Mouse (Mus musculus): ENCODE measurements around the gene Phf3. TPM values are rescaled to one million over a fixed set of nuclear protein-coding genes. Genes with fewer than 3 reads are reported as not detected.

Phf3 gene
- polyA plus RNA-seq, 1 experiment from 2014 or later, result 38.5 TPM

DNA sequence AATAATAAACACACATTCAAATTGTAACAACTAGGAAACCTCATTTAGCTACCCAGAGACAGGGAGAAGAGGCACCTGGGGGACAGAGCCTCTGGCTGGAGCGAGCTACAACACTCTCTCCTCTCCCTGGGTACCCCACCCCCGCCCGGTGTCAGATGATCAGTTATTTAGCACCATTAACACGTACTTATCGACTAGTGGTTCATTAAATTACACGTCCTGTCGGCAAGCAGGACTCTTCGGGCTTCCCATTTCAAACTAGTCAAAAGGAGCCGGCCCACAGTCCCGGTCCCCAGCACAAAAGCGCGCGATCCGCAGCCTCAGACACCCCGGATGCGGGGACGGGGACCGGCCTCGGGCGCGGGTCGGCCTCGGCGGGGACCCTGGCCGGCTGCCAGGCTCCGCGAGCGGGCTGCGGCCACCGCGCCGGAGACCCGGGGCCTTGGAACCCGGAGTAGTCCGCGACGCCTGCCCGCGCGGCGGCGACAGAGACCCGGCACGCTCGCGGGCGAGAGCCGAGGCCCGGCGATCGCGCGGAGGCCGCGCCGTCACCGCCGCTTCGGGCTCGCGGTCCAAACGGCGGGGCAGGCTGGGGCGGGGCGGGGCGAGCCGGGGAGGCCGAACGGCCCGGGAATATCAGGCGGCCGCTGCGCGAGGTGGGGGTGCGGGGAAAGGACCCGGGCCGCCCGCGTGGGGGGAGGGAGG is 733 bp downstream of the Phf3 start:
- H3K36me3 ChIP-seq, result no peaks in the 10 kb centered on the region
- no peaks in the 10 kb centered on the region for H3K9me3 ChIP-seq
- H3K27me3 ChIP-seq, result no peaks in the 10 kb centered on the region
- peak; percentile 82 for ATAC-seq (ENCODE audit: low read depth)
- H3K4me3 ChIP-seq, result peak overlapping the region; percentile 92
- H3K27ac ChIP-seq (replicated peaks), result peak overlapping the region; percentile 99
- peak overlapping the region; percentile 62 for H3K4me2 ChIP-seq
- peaks cover 42% of the 10 kb centered on the region for H3K4me1 ChIP-seq (replicated peaks)
- H3K9ac ChIP-seq, result peak overlapping the region; percentile 95
- WGBS, result 2% methylated on average over 58 of the region's 79 CpGs

DNA sequence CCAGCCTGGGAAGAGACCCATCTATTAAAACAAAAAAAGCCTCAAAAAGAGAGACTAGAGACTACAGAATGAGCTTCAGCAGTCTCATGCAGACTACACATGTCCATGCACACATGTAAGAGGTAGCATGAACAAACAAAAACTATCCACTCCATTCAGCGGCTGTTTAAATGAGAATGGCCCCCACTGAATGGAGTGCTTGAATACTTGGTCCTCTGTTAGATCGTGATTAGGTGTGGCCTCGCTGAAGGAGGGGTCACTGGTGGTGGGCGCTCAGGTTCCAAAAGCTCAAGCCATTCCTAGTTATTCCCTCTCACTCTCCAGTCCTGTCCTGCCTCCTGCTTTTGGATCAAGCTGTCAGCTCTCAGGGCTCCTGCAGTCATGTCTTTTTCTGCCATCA is 5.9 kb downstream of the Phf3 start:
- peaks cover 31% of the 10 kb centered on the region for H3K4me1 ChIP-seq (replicated peaks)
- H3K4me3 ChIP-seq, result no peak overlapping the region
- H3K27me3 ChIP-seq, result no peaks in the 10 kb centered on the region
- no peaks in the 10 kb centered on the region for H3K36me3 ChIP-seq
- 88% methylated on average over 4 of the region's 4 CpGs for WGBS
- H3K9me3 ChIP-seq, result no peaks in the 10 kb centered on the region
- no peak overlapping the region for H3K27ac ChIP-seq (replicated peaks)
- no peak overlapping the region for H3K4me2 ChIP-seq
- H3K9ac ChIP-seq, result no peak overlapping the region
- ATAC-seq (ENCODE audit: low read depth), result no peak

DNA sequence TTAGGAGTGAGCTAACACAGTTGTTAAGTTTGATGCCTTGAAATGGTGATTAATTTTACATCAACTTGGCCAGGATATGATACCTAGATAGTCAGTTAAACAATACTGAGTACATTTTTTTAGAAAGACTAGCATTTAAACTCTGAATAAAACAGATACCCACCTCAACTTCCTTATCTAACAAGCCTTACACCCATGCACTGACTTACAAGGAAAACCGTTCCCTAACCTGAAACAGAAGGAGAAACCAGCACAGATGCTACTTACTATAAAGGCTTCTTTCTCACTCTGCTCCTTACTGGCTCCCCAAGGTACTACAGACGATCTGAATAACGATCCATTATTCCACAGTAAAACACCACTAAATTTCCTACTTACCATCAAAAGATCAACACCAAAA is 21.2 kb downstream of the Phf3 start:
- Histone ChIP-seq H3K36me3 (peaks cover 7% of the 10 kb centered on the region; the same call in 1 of the 2 replicates), H3K9me3 (no peaks in the 10 kb centered on the region), H3K27ac (replicated peaks) (no peak overlapping the region), H3K9ac (no peak overlapping the region), H3K27me3 (no peaks in the 10 kb centered on the region), H3K4me1 (replicated peaks) (no peaks in the 10 kb centered on the region), H3K4me2 (no peak overlapping the region), H3K4me3 (no peak overlapping the region)
- ATAC-seq (ENCODE audit: low read depth), result no peak
- 84% methylated on average over 3 of the region's 3 CpGs for WGBS

DNA sequence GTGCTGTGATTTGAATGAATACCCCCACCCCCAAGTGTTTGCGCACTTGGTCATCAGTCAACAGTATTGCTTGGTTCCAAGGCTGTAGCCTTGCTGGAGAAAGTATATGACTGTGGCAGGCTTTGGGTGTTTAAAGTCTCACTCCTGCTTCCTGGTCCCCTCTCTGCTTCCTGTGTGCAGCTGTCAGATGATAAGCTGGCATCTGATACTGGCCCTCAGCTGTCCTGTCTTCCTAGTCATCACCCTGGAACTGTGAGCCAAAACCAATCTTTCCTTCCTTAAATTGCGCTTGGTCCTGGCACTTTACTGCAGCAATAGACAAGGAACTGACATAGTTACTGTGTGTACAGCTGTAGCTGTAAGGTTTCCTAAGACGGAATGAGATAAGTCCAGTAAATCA is 21.8 kb downstream of the Phf3 start:
- no peaks in the 10 kb centered on the region for H3K27me3 ChIP-seq
- no peak overlapping the region for H3K4me3 ChIP-seq
- H3K9me3 ChIP-seq, result no peaks in the 10 kb centered on the region
- WGBS, result 90% methylated on average over 3 of the region's 3 CpGs
- no peaks in the 10 kb centered on the region for H3K4me1 ChIP-seq (replicated peaks)
- ATAC-seq (ENCODE audit: low read depth), result no peak
- no peak overlapping the region for H3K4me2 ChIP-seq
- H3K27ac ChIP-seq (replicated peaks), result no peak overlapping the region
- H3K36me3 ChIP-seq, result peaks cover 7% of the 10 kb centered on the region; the same call in 1 of the 2 replicates
- no peak overlapping the region for H3K9ac ChIP-seq

DNA sequence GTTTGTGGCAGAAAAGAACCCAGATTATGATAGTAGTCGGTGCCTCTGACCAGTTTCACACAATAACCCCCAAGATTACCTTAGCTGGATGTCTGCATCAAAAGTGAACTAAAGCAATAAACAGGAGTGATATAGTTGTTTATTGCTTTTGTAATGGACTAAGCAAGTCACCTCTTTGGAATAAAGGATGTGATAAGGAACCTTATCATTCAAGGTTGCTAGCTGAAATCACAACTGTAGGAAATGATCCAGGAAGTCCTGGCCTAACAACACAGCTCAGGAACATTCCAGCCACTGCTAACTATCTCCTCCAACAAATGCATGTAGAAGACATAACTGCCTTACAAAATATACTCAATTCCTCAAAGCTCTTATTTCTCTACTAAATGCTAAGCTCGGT is 22.8 kb downstream of the Phf3 start:
- 93% methylated on average over 2 of the region's 2 CpGs for WGBS
- no peak overlapping the region for H3K27ac ChIP-seq (replicated peaks)
- H3K4me1 ChIP-seq (replicated peaks), result no peaks in the 10 kb centered on the region
- H3K36me3 ChIP-seq, result peaks cover 7% of the 10 kb centered on the region; the same call in 1 of the 2 replicates
- no peaks in the 10 kb centered on the region for H3K27me3 ChIP-seq
- no peak overlapping the region for H3K4me2 ChIP-seq
- H3K9me3 ChIP-seq, result no peaks in the 10 kb centered on the region
- H3K9ac ChIP-seq, result no peak overlapping the region
- H3K4me3 ChIP-seq, result no peak overlapping the region
- no peak for ATAC-seq (ENCODE audit: low read depth)

DNA sequence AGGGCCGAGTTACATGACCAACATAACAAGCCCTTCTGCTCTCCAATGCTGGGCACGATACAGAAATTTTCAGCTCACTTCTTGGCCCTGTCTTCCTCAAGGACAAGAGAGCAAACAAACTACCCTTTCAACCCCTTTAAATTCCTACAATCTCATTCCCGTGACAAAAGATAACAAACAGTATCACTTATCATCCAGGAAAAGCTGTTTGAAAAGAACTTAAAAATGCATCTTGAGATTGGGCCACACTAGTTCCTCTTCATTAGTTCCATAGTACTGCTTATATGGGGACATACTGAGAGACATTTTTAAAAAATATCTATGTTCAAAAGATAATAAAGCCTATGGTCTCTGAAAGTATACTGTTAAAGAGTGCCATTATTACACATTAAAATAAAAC is 23.8 kb downstream of the Phf3 start:
- Histone ChIP-seq H3K9me3 (no peaks in the 10 kb centered on the region), H3K27ac (replicated peaks) (no peak overlapping the region), H3K36me3 (peaks cover 7% of the 10 kb centered on the region; the same call in 1 of the 2 replicates), H3K9ac (no peak overlapping the region), H3K4me2 (no peak overlapping the region), H3K4me3 (no peak overlapping the region), H3K4me1 (replicated peaks) (no peaks in the 10 kb centered on the region), H3K27me3 (no peaks in the 10 kb centered on the region)
- WGBS, result 90% methylated on average over 3 of the region's 3 CpGs
- ATAC-seq (ENCODE audit: low read depth), result no peak

DNA sequence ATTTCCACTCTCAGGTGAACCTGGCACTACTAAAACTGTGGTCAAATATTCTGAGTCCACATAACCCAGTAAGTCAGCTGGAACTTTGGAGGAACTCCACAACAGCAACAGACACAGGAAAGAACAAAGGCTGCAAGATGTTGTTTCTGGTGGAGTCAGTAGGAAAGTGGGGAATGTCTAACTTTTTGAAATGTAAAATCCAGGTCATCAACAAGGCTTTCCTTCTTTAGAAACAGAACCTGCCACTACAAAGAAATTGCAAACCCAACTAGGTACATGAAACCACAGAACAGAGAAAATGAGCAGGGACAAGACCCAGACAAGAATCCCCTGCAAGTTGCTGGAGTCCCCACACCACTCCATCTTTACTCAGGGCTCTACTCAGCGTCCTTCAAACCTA is 26.0 kb downstream of the Phf3 start:
- ATAC-seq (ENCODE audit: low read depth), result no peak
- no peak overlapping the region for H3K4me2 ChIP-seq
- H3K4me1 ChIP-seq (replicated peaks), result no peaks in the 10 kb centered on the region
- no peak overlapping the region for H3K4me3 ChIP-seq
- no peak overlapping the region for H3K27ac ChIP-seq (replicated peaks)
- no peaks in the 10 kb centered on the region for H3K9me3 ChIP-seq
- H3K9ac ChIP-seq, result no peak overlapping the region
- 69% methylated on average over 1 of the region's 1 CpGs for WGBS
- H3K36me3 ChIP-seq, result peaks cover 7% of the 10 kb centered on the region; the same call in 1 of the 2 replicates
- no peaks in the 10 kb centered on the region for H3K27me3 ChIP-seq

DNA sequence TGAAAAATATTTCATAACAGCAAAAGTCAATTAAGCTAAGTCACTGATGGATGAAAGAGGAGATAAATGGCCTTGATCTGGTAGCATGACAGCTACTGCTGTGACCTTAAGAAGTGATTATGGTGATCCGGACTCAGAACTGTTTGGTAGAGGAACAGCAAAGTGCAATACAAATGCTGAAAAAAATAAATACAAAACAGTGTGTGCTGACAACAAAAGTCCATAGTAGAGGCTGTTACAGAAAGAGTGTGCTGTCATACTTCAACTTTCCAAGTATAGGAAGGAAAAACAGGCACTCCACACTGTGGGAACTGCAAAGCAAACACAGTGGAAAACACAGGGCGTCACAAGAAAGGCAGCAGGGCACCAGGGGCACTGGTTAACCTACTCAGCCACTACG is 34.1 kb downstream of the Phf3 start:
- no peak overlapping the region for H3K9ac ChIP-seq
- H3K4me3 ChIP-seq, result no peak overlapping the region
- no peaks in the 10 kb centered on the region for H3K9me3 ChIP-seq
- H3K27ac ChIP-seq (replicated peaks), result 0 out of 2 replicates have a peak overlapping the region, but pooled peaks have one; percentile 18
- peaks cover 12% of the 10 kb centered on the region for H3K36me3 ChIP-seq
- H3K27me3 ChIP-seq, result no peaks in the 10 kb centered on the region
- H3K4me2 ChIP-seq, result no peak overlapping the region
- H3K4me1 ChIP-seq (replicated peaks), result no peaks in the 10 kb centered on the region; the same call in 1 of the 2 replicates
- no peak for ATAC-seq (ENCODE audit: low read depth)
- WGBS, result 77% methylated on average over 3 of the region's 3 CpGs

DNA sequence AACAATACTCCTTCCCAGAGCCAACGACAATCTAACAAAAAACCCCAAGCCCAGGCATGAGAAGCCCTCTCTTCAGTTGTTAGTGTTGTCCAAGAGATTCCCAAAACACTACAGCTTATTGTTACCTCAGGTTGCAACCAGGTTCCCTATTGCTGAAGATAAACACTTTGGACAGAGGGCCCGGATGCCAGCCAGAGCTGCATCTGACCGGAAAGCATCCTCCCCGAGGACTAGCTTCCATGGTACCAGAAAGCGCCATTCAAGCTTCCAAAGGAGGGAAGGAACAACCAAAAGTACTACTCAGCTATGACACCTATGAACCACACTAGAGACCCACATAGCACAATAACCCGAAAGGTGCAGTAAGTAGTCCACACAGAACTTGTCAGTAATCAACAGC is 38.2 kb downstream of the Phf3 start:
- Histone ChIP-seq H3K4me3 (no peak overlapping the region), H3K9me3 (no peaks in the 10 kb centered on the region), H3K27me3 (no peaks in the 10 kb centered on the region), H3K9ac (no peak overlapping the region), H3K4me1 (replicated peaks) (no peaks in the 10 kb centered on the region; the same call in 1 of the 2 replicates), H3K27ac (replicated peaks) (no peak overlapping the region), H3K4me2 (no peak overlapping the region), H3K36me3 (peaks cover 24% of the 10 kb centered on the region)
- ATAC-seq (ENCODE audit: low read depth), result no peak
- WGBS, result 89% methylated on average over 6 of the region's 6 CpGs

DNA sequence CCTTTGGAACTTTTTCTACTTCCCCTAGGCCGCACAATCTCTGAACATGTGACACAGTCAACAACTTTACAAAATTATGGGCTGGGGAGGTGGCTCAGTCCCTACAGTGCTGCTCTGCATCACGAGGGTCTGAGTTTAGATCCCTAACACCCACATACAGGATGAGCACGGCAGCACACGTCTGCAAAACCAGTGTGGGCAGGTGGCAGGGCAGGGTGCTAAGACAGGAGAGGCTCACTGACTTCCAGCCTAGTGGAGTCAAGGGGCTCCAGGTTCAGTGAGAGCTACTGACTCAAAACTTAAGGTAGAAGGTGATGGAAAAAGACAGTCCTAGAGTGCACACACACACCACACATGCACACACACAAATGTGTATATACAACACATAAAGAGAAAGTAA is 40.9 kb downstream of the Phf3 start:
- ATAC-seq (ENCODE audit: low read depth), result no peak
- no peaks in the 10 kb centered on the region for H3K9me3 ChIP-seq
- H3K4me2 ChIP-seq, result no peak overlapping the region
- no peak overlapping the region for H3K9ac ChIP-seq
- H3K36me3 ChIP-seq, result peaks cover 37% of the 10 kb centered on the region
- no peak overlapping the region for H3K27ac ChIP-seq (replicated peaks)
- H3K4me1 ChIP-seq (replicated peaks), result no peaks in the 10 kb centered on the region
- H3K4me3 ChIP-seq, result no peak overlapping the region
- H3K27me3 ChIP-seq, result no peaks in the 10 kb centered on the region
- WGBS, result 89% methylated on average over 4 of the region's 4 CpGs

DNA sequence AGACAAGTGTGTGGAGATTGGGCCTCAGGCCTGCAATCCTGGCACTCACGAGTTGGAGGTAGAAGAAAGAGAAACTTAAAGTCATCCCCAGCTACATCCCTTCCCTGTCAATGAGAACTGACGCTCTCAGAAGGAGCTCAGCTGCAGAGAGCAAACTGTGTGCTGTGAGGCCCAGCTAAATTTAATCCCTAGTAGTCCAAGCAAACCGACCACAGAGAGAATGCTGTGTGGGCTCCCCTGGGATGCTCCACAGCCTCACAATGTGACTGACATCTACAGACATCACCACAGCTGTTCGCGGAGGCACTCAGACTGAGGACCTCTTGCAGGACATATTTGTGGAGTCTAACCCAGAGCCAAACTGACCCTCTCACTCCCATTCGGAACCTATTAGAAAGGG is 54.3 kb downstream of the Phf3 start:
- H3K4me3 ChIP-seq, result no peak overlapping the region
- H3K27ac ChIP-seq (replicated peaks), result no peak overlapping the region
- peaks cover 50% of the 10 kb centered on the region for H3K36me3 ChIP-seq
- ATAC-seq (ENCODE audit: low read depth), result no peak
- H3K9me3 ChIP-seq, result no peaks in the 10 kb centered on the region
- 83% methylated on average over 6 of the region's 6 CpGs for WGBS
- H3K9ac ChIP-seq, result no peak overlapping the region
- H3K4me1 ChIP-seq (replicated peaks), result no peaks in the 10 kb centered on the region
- H3K27me3 ChIP-seq, result no peaks in the 10 kb centered on the region
- H3K4me2 ChIP-seq, result no peak overlapping the region

DNA sequence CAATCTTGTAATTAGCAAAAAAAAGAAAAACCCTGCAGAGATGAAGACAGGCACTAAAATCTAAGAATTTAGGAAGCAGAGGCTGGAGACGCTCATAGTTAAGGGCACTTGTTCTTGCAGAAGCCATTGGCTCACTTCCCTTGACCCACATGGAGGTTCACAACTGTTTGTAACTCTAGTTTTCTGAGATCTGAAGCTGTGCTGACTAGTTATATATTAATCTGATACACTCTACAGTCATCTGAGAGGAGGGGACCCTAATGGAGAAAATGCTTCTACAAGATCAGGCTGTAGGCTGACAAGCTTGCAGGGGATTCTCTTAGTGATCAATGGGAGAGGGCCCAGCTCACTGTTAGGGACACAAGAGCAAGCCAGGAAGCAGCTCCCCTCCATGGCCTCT is 58.1 kb downstream of the Phf3 start:
- WGBS, result 90% methylated on average over 1 of the region's 1 CpGs
- no peak overlapping the region for H3K4me3 ChIP-seq
- H3K9ac ChIP-seq, result no peak overlapping the region
- no peak overlapping the region for H3K27ac ChIP-seq (replicated peaks)
- no peak overlapping the region for H3K4me2 ChIP-seq
- H3K9me3 ChIP-seq, result no peaks in the 10 kb centered on the region
- H3K27me3 ChIP-seq, result no peaks in the 10 kb centered on the region
- H3K4me1 ChIP-seq (replicated peaks), result no peaks in the 10 kb centered on the region
- H3K36me3 ChIP-seq, result peaks cover 72% of the 10 kb centered on the region
- no peak for ATAC-seq (ENCODE audit: low read depth)

DNA sequence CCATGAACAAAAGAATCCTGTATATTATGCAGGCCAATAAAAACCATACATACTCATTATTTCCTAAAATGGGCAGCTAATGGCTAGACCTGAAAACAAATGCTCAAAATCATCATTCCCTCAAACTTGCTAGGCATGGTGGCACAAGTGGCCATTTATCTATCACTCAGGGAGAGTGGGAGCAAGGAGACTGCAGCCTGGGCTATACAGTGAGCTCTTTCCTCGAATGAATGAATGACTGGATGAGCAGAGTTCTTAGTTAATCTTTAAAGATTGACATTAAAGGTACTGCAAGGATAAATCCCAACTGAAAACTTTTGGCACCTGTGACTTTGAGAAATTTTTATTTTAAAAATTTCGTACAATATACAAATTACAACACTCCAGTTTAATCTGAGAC is 58.7 kb downstream of the Phf3 start:
- Histone ChIP-seq H3K27ac (replicated peaks) (no peak overlapping the region), H3K27me3 (no peaks in the 10 kb centered on the region), H3K9me3 (no peaks in the 10 kb centered on the region), H3K4me2 (no peak overlapping the region), H3K4me3 (no peak overlapping the region), H3K9ac (no peak overlapping the region), H3K4me1 (replicated peaks) (no peaks in the 10 kb centered on the region), H3K36me3 (peaks cover 74% of the 10 kb centered on the region)
- 89% methylated on average over 2 of the region's 2 CpGs for WGBS
- ATAC-seq (ENCODE audit: low read depth), result no peak

Data from neural tube, embryonic 13.5 days (tissue).